Mouse (Mus musculus): ENCODE data around the gene Kif1b.

The Kif1b gene

DNA sequence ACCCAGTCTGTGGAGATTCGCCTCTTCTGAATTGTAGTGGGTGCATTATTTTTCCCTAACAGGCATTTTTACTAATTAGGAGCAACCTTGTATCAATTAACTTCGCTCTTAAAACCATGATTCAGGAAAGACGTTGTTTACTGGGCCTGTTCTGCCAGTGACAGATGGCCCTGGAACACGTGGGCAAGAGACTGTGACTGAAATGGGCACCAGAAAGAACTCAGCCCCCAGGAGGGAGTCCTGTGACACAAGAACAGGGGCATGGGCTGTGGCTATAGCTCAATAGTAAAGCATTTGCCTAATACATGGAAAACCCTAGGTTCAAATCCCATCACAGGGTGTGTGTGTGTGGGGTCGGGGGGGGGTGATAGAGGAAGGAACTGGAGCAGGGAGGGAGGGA lies 9.9 kb upstream of the Kif1b start:
- peak; percentile 97 for DNase-seq (ENCODE audit: low read depth, low spot score)

DNA sequence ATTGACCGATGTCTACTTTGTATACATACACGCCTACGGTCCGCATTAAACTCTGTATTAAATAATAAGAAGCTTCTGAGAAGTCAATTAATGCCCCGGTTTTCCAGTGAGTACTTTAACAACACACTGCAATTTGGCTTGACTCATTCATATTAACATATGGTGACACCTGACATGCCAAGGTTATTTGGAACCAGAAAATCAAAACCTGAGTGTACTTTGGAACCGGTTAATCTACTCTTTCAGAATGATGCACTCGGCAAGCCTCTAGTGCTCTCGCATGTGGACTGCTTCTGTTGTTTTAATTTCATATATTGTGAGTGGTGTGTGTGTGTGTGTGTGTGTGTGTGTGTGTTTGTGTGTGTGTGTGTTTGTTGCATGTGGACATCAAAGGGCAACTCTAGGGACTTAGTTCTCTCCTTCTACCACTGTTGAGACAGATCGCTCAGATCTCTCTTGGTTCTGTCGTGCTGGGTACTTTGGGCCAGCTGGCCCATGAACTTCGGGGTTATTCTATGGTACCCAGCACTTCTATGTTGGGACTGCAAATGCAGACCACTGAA lies 6.9 kb upstream of the Kif1b start:
- DNase-seq (ENCODE audit: low read depth, low spot score): peak; percentile 81

DNA sequence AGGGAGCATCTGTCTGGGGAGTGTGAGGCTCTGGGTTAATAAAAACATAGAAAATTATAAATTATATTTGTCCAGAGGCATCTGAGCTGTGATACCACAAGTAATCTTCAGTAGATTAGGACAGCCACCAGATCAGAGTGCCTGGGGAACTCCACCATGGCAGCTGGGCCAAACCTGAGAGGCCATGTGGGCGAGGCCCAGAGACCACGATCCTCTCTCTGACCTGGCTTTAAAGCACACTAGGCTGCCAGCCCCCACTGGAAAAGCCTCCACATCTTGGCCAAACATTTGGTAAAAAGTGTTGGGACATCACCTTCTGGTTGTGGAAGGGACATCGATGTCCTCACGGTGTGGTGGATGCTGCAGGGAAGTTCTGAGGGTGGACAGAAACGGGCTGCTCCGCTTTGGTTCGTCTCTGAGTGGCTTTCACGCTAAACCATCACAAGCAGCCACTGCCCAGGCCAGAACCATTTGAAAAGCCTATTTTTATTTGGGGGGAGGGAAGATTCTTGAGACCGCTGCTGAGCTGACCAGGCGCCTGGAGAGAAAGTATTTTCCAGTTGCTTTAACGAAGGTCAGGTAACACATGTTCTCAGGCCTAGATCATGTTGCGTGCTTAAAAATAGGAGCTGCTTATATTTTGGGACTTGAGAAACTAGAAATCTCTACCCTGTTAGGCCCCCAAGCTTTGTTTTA lies 6.2 kb upstream of the Kif1b start:
- no peak for DNase-seq (ENCODE audit: low read depth, low spot score)

- DNase-seq (ENCODE audit: low read depth, low spot score): no peak
These were observed 4.5 kb upstream of the Kif1b start for GRCm38 (mm10) chr4:149311996-149312395.

- no peak for DNase-seq (ENCODE audit: low read depth, low spot score)
These were observed 963 bp upstream of the Kif1b start for GRCm38 (mm10) chr4:149308491-149308820.

DNA sequence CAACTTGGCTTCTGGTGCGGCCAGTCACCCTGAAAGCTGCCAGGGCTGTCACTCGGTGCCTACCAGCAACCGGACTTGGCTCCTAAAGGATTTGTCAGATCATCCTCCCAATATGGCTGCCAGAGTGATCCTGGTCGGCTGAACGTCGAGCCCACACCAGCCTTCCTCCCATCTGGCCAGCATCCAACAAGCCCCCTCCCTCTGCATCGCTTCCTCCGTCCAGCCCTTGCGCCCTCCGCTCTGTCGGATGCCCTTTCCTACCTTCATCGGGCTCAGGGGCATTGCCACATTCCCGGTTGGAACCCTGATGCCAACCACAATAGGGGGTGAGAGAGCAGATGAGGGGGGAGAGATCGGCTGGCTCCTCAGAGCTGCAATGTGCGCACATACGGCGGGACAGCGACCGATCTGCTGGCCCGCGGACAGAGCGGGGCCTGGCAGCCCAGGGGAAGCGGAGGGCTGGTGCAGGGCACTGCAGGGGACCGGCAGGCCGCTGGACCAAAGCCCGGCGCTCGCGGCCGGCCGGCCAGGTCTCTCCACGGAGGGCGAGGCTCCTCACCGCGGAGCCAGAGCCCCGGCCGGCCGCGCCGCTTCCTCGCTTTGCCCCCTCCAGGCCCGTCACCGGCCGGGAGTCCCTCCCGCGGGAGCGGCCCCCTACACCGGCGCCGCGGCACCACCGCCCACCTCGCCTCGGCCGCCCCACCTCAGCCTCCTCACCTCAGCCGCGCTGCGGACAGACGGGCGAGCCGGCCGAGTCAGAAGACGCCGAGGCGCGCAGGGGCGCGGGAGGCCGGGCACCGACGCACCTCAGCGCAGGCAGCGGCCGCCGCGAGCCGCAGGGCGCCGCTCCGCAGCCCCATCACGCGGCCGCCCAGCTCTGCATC lies 539 bp downstream of the Kif1b start:
- DNase-seq (ENCODE audit: low read depth, low spot score): peak; percentile 97

- peak; percentile 69 for DNase-seq (ENCODE audit: low read depth, low spot score)
These were observed 1.5 kb downstream of the Kif1b start for GRCm38 (mm10) chr4:149305761-149306711.

- DNase-seq (ENCODE audit: low read depth, low spot score): no peak
These were observed 3.0 kb downstream of the Kif1b start for GRCm38 (mm10) chr4:149304466-149304865.

DNA sequence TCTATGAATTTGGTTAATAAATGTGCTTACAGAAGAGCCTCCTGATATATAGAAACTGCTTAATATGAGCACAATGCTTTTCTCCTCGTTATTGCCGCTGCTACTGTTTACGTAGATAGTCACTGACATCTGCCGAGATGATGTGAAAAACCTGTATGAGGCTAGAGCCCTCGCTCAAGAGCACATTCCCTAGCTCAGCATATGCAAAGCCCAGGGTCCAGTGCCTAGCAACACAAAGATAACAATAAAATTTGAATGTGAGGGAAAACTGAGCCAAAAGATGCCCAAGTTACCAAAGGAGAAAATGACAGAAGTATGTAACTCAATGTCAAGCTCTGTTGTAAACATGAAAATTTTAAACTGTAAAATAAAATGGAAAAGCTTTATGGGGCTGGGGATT lies 4.0 kb downstream of the Kif1b start:
- no peak for DNase-seq (ENCODE audit: low read depth, low spot score)

DNA sequence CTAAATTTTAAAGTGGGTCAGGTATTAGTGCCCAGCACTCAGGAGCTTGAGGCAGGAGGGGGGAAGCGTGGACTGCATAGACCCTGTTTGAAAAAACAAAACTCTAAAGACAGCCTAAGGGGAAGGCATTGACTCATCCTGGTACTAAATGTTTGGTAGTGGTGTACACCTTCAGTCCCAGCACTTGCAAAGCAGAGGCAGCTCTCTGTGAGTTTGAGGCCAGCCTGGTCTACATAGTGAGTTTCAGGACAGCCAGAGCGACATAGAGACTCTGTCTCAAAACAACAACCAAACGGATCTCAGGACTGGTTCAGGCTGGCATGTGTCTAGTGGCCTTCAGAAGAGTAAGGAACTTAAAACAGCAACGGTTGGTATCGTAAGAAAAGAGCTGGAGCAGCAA lies 4.7 kb downstream of the Kif1b start:
- DNase-seq (ENCODE audit: low read depth, low spot score): no peak

DNA sequence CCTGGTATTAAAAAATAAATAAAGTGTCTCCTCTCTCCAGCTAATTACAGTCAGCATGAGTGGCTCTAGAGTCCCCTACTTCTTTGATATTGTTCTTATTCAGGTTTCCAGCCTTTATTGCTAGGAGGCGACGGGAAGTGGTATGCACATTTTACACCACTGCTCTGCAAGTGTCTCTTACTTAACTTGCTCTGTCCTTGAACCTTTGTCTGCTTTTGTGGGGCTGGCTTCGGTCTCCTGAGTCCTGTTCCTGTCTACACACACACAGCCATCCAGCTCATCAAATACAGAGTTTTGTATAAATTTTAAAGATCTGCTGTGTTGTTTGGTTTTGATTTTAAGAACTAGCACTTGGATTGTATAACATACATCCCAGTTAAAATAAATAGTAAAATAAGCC lies 5.4 kb downstream of the Kif1b start:
- no peak for DNase-seq (ENCODE audit: low read depth, low spot score)

GRCm38 (mm10) chr4:149296501-149296900 lies 11.0 kb downstream of the Kif1b start:
- no peak for DNase-seq (ENCODE audit: low read depth, low spot score)

GRCm38 (mm10) chr4:149292984-149293383 lies 14.5 kb downstream of the Kif1b start:
- DNase-seq (ENCODE audit: low read depth, low spot score): peak; percentile 81

GRCm38 (mm10) chr4:149291061-149291460 lies 16.4 kb downstream of the Kif1b start:
- no peak for DNase-seq (ENCODE audit: low read depth, low spot score)

DNA sequence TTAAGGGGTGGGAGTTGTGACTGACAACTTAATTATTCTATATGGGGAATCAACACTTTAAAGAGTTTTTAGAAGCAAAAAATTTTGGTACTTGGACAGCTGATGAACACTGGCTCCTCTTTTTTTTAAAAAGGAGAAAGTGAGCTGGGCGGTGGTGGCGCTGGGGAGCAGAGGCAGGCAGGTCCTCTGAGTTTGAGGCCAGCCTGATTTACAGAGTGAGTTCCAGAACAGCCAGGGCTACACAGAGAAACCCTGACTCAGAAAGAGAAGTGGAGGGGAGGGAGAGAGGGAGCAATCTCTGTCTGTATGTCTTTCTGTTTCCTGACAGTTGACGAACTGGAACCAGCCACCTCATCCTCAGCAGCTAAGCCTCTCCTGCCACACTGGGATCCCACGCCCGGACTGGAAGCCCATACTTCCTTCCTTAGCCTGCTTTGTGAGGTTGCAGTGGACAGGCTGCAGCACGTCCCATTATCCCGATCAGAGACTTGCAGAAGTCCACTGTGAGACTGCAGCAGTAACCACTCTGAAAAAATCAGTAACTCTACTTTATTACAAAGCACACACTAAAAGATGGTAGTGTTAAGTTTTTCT lies 17.2 kb downstream of the Kif1b start:
- DNase-seq (ENCODE audit: low read depth, low spot score): no peak

- no peak for DNase-seq (ENCODE audit: low read depth, low spot score)
These were observed 21.0 kb downstream of the Kif1b start for GRCm38 (mm10) chr4:149286287-149287137.

GRCm38 (mm10) chr4:149285691-149286090 lies 21.8 kb downstream of the Kif1b start:
- DNase-seq (ENCODE audit: low read depth, low spot score): no peak

DNA sequence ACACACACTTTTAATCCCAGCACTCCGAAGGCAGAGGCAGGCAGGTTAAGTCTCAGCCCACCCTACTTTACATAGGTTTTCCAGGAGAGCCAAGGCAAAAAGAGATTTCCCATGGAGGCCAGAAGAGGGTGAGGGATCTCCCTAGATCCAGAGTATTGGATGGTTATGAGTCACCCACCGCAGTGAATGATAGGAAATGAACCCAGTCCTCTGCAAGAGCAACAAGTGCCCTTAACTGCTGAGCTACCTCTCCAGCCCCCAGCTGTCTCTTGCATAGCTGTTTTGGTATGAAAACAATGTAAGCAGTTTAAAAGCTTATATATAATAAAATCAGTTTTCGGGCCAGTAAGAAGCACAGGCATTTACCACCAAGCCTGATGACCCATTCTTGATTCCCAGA lies 24.5 kb downstream of the Kif1b start:
- no peak for DNase-seq (ENCODE audit: low read depth, low spot score)

DNA sequence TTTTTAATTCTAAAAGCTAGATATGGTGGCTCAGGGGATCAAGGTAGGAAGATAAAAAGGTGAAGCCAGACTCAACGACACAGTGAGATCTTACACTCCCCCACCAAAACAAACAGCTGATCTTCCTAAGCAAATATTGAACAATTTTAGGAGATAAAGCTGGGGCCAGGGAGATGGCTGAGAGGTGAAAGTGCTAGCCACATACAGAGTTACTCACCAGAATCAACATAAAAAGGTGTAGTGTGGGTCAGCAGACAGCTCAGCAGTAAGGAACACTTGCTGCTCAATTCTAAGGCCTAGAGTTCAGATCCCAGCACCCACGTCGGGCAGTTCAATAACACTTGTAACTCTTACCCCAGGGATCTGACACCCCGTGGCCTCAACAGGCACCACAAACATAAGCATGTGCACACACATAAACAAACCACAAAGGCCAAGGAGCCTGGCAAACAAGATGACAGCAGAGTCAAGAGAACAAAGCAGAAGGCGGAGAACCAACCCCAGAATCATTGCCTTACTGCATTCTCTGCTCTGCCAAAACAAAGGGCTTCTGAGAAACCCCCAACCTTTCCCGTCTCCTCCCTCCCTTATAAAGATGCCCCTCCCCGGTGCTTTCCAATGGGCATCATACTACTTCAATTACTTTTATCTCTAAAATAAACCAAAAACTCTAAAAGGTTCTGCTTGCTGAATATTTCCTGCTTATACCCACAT lies 25.3 kb downstream of the Kif1b start:
- no peak for DNase-seq (ENCODE audit: low read depth, low spot score)

DNA sequence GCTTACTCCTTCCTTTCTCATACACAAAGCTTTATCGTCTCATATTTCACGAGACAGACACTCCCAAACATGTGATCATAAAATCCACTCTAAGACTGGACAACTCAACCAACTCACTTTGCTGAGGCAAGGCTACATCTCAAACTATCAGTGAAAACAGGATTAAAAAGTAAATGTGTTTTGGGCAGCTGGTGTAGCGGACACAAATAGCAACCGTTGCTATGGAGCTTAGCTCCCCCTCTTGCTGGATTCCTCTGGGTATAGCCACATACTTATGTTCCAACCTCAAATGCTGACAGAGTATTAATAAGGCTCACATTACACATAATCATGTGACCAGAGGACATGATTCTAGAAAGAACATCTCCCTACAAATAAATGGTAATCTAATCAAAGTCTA lies 29.9 kb downstream of the Kif1b start:
- peak; percentile 75 for DNase-seq (ENCODE audit: low read depth, low spot score)
